Mouse (Mus musculus) embryonic facial prominence, embryonic 11.5 days (tissue): ENCODE measurements around the gene Pskh1. TPM values are rescaled to one million over a fixed set of nuclear protein-coding genes. Genes with fewer than 3 reads are reported as not detected.
A peak's percentile ranks its signal among the peaks of the same experiment; 100 is the strongest.

Experiments used
- ATAC-seq: fragments of 200-750 bp; cut with Nextera tagmentation; replicated peaks from 2 replicates; pipeline ENCODE4 v1.8.0; 2017; ENCODE audit warnings: low read depth; ENCODE audit not compliant: insufficient number of reproducible peaks, low FRiP score, low TSS enrichment
- DNase-seq: peaks from one replicate; pipeline ENCODE4 v3.0.0-alpha.2; 2015; ENCODE audit warnings: low spot score
- H3K27ac ChIP-seq: fragments of 300-500 bp; sonication (generic); replicated peaks from 2 replicates; pipeline ENCODE4 v1.5.1; 2014; ENCODE audit warnings: mild to moderate bottlenecking, low read depth, low read length, control low read depth
- H3K27me3 ChIP-seq: fragments of 300-500 bp; sonication (generic); 2 replicates; pipeline ENCODE4 v1.6.1; 2014; ENCODE audit warnings: mild to moderate bottlenecking, low read length, moderate library complexity, mixed read lengths; ENCODE audit not compliant: control insufficient read depth, insufficient read depth
- H3K36me3 ChIP-seq: fragments of 300-500 bp; sonication (generic); replicated peaks from 2 replicates; pipeline ENCODE4 v1.6.1; 2014; ENCODE audit warnings: low read depth, mild to moderate bottlenecking, low read length, moderate library complexity, mixed read lengths; ENCODE audit not compliant: control insufficient read depth, insufficient read depth
- H3K4me1 ChIP-seq: fragments of 300-500 bp; sonication (generic); 2 replicates; pipeline ENCODE4 v1.6.1; 2014; ENCODE audit warnings: low read length, mixed read lengths; ENCODE audit not compliant: control insufficient read depth, insufficient read depth
- H3K4me2 ChIP-seq: fragments of 300-500 bp; sonication (generic); 2 replicates; pipeline ENCODE4 v1.6.1; 2014; ENCODE audit warnings: low read depth, mild to moderate bottlenecking, control low read depth, low read length, moderate library complexity
- H3K4me3 ChIP-seq: fragments of 300-500 bp; sonication (generic); 2 replicates; pipeline ENCODE4 v1.5.1; 2014; ENCODE audit warnings: low read depth, low read length, control low read depth
- H3K9ac ChIP-seq: fragments of 300-500 bp; sonication (generic); replicated peaks from 2 replicates; pipeline ENCODE4 v1.6.1; 2014; ENCODE audit warnings: mild to moderate bottlenecking, control low read depth, low read length
- H3K9me3 ChIP-seq: fragments of 300-500 bp; sonication (generic); replicated peaks from 2 replicates; pipeline ENCODE4 v1.6.1; 2016; ENCODE audit warnings: mild to moderate bottlenecking, low read length, inconsistent platforms, mixed read lengths; ENCODE audit not compliant: control insufficient read depth
- WGBS: fragments of 180-500 bp; shearing (Covaris S2); extraction: QIAGEN DNeasy Blood & Tissue Kit; methylation state at CpG from one replicate; pipeline ENCODE4 v1.1.7; 2014; 5-methylcytosine and 5-hydroxymethylcytosine counted together
- polyA plus RNA-seq: library from polyadenylated mRNA; unstranded; fragments of >200 nt; fragmentation: Nextera tagmentation; extraction: Ambion mirVana; gene quantifications from 2 replicates; pipeline ENCODE4 v1.2.1, GENCODE M21; 2014

Gene Pskh1
- polyA plus RNA-seq, 1 experiment from 2014 or later = 16.8 TPM

GRCm38 (mm10) chr8:105855248-105856167, 44.7 kb upstream of the Pskh1 start:
- peak; percentile 1; the same call in 1 of the 2 replicates for ATAC-seq
- Histone ChIP-seq H3K36me3 (no peaks in the 10 kb centered on the region), H3K27ac (peak overlapping the region; percentile 75), H3K27me3 (no peaks in the 10 kb centered on the region), H3K4me3 (peak overlapping the region; percentile 83), H3K4me1 (no peaks in the 10 kb centered on the region; the same call in 1 of the 2 replicates), H3K9me3 (no peaks in the 10 kb centered on the region), H3K4me2 (peak overlapping the region; percentile 96), H3K9ac (peak overlapping the region; percentile 85)
- DNase-seq = no peak
- WGBS = under 1% methylated on average over 71 of the region's 71 CpGs

GRCm38 (mm10) chr8:105856168-105856835, 43.9 kb upstream of the Pskh1 start:
- Histone ChIP-seq H3K9me3 (no peaks in the 10 kb centered on the region), H3K27ac (0 out of 2 replicates have a peak overlapping the region, but pooled peaks have one; percentile 75), H3K4me2 (peak overlapping the region; percentile 96), H3K27me3 (no peaks in the 10 kb centered on the region), H3K9ac (peak overlapping the region; percentile 85), H3K4me1 (no peaks in the 10 kb centered on the region), H3K4me3 (peak overlapping the region; percentile 83), H3K36me3 (no peaks in the 10 kb centered on the region)
- WGBS = 24% methylated on average over 15 of the region's 15 CpGs
- DNase-seq (peak; percentile 11), ATAC-seq (no peak)

- no peak overlapping the region for H3K4me3 ChIP-seq
- no peaks in the 10 kb centered on the region for H3K4me1 ChIP-seq
- ATAC-seq = no peak
- no peaks in the 10 kb centered on the region for H3K9me3 ChIP-seq
- no peak for DNase-seq
- H3K36me3 ChIP-seq = no peaks in the 10 kb centered on the region
- H3K9ac ChIP-seq = no peak overlapping the region
- no peak overlapping the region for H3K27ac ChIP-seq
- no peaks in the 10 kb centered on the region for H3K27me3 ChIP-seq
- H3K4me2 ChIP-seq = no peak overlapping the region
- 89% methylated on average over 5 of the region's 5 CpGs for WGBS
Observed at GRCm38 (mm10) chr8:105858495-105858894, 41.7 kb upstream of the Pskh1 start.

GRCm38 (mm10) chr8:105859314-105859713, 40.9 kb upstream of the Pskh1 start:
- Histone ChIP-seq H3K27me3 (no peaks in the 10 kb centered on the region), H3K9ac (no peak overlapping the region), H3K27ac (no peak overlapping the region), H3K4me1 (no peaks in the 10 kb centered on the region), H3K36me3 (no peaks in the 10 kb centered on the region), H3K4me3 (no peak overlapping the region), H3K9me3 (no peaks in the 10 kb centered on the region), H3K4me2 (no peak overlapping the region)
- 78% methylated on average over 5 of the region's 5 CpGs for WGBS
- DNase-seq (no peak), ATAC-seq (no peak)

GRCm38 (mm10) chr8:105860143-105860981, 39.9 kb upstream of the Pskh1 start, which contains the start of gene Nutf2:
Nutf2 (plus strand) TSS chr8:105860580.
- WGBS = under 1% methylated on average over 57 of the region's 59 CpGs
- Histone ChIP-seq H3K4me2 (peak within 1 kb of the TSS; percentile 55), H3K9ac (peak within 1 kb of the TSS; percentile 97), H3K27ac (peak within 1 kb of the TSS; percentile 85), H3K4me1 (no peaks in the 10 kb centered on the region), H3K27me3 (no peaks in the 10 kb centered on the region), H3K9me3 (no peaks in the 10 kb centered on the region), H3K36me3 (no peaks in the 10 kb centered on the region), H3K4me3 (peak within 1 kb of the TSS; percentile 99)
- ATAC-seq = peak; percentile 98
- peak; percentile 99 for DNase-seq

GRCm38 (mm10) chr8:105861951-105862350, 38.3 kb upstream of the Pskh1 start:
- Histone ChIP-seq H3K4me3 (peak overlapping the region; percentile 99), H3K27ac (no peak overlapping the region), H3K36me3 (peaks cover 3% of the 10 kb centered on the region; the same call in 1 of the 2 replicates), H3K9ac (peak overlapping the region; percentile 97), H3K4me1 (no peaks in the 10 kb centered on the region), H3K27me3 (no peaks in the 10 kb centered on the region), H3K9me3 (no peaks in the 10 kb centered on the region), H3K4me2 (peak overlapping the region; percentile 55)
- DNase-seq (peak; percentile 51), ATAC-seq (no peak)
- WGBS = 0% methylated on average over 1 of the region's 1 CpGs

- Histone ChIP-seq H3K4me2 (no peak overlapping the region), H3K4me3 (no peak overlapping the region), H3K4me1 (no peaks in the 10 kb centered on the region), H3K36me3 (peaks cover 12% of the 10 kb centered on the region), H3K9me3 (no peaks in the 10 kb centered on the region), H3K9ac (no peak overlapping the region), H3K27ac (no peak overlapping the region), H3K27me3 (no peaks in the 10 kb centered on the region)
- ATAC-seq (no peak), DNase-seq (peak; percentile 12)
- 87% methylated on average over 6 of the region's 6 CpGs for WGBS
Observed at GRCm38 (mm10) chr8:105866364-105867029, 33.7 kb upstream of the Pskh1 start.
